Mouse (Mus musculus) brain, embryonic 14.5 days (tissue): ENCODE results near the gene Ccer2.

Experiments
- CTCF ChIP-seq: fragments of 200-500 bp; IDR thresholded peaks from 2 replicates; pipeline ENCODE4 v1.5.1; 2012; ENCODE audit warnings: inconsistent platforms, mild to moderate bottlenecking, moderate library complexity, borderline replicate concordance; ENCODE audit not compliant: insufficient read depth, insufficient read length; ENCODE audit errors: extremely low read depth
- POLR2A ChIP-seq: fragments of 200-500 bp; IDR thresholded peaks from 2 replicates; pipeline ENCODE4 v1.6.1; 2012; ENCODE audit warnings: mild to moderate bottlenecking, inconsistent platforms, borderline replicate concordance; ENCODE audit not compliant: poor library complexity, insufficient read depth, insufficient read length, severe bottlenecking; ENCODE audit errors: extremely low read depth

GRCm38 (mm10) chr7:28808221-28808941 lies 52.4 kb downstream of the Ccer2 start, which contains the start of gene Hnrnpl:
- no peak for TF ChIP-seq CTCF
- TF ChIP-seq POLR2A = no peak; the same call in 1 of the 2 replicates
